Mouse (Mus musculus) neural tube, embryonic 12.5 days (tissue): ENCODE data around the gene Fgfr2. TPM values are rescaled to one million over a fixed set of nuclear protein-coding genes. Genes with fewer than 3 reads are reported as not detected.
A peak's percentile ranks its signal among the peaks of the same experiment; 100 is the strongest.

Experiments used
- ATAC-seq: fragments of 200-750 bp; cut with Nextera tagmentation; 2 replicates; pipeline ENCODE4 v1.8.0; 2017; ENCODE audit warnings: low read depth, mild to moderate bottlenecking, moderate TSS enrichment, moderate library complexity; ENCODE audit not compliant: low FRiP score
- H3K27ac ChIP-seq: fragments of 300-500 bp; sonication (generic); 2 replicates; pipeline ENCODE4 v1.5.1; 2016
- H3K27me3 ChIP-seq: fragments of 300-500 bp; sonication (generic); replicated peaks from 2 replicates; pipeline ENCODE4 v1.6.1; 2016; ENCODE audit warnings: mild to moderate bottlenecking
- H3K36me3 ChIP-seq: fragments of 300-500 bp; sonication (generic); 2 replicates; pipeline ENCODE4 v1.6.1; 2016; ENCODE audit warnings: mild to moderate bottlenecking
- H3K4me1 ChIP-seq: fragments of 300-500 bp; sonication (generic); 2 replicates; pipeline ENCODE4 v1.6.1; 2016
- H3K4me2 ChIP-seq: fragments of 300-500 bp; sonication (generic); replicated peaks from 2 replicates; pipeline ENCODE4 v1.6.1; 2016; ENCODE audit warnings: mild to moderate bottlenecking
- H3K4me3 ChIP-seq: fragments of 300-500 bp; sonication (generic); 2 replicates; pipeline ENCODE4 v1.5.1; 2016
- H3K9ac ChIP-seq: fragments of 300-500 bp; sonication (generic); 2 replicates; pipeline ENCODE4 v1.6.1; 2016; ENCODE audit warnings: mild to moderate bottlenecking
- H3K9me3 ChIP-seq: fragments of 300-500 bp; sonication (generic); 2 replicates; pipeline ENCODE4 v1.6.1; 2016; ENCODE audit warnings: mild to moderate bottlenecking
- WGBS: fragments of 180-500 bp; shearing (Covaris S2); methylation state at CpG from one replicate; pipeline ENCODE4 v1.1.7; 2016; 5-methylcytosine and 5-hydroxymethylcytosine counted together
- polyA plus RNA-seq: library from polyadenylated mRNA; unstranded; fragments of >200 nt; fragmentation: Nextera tagmentation; extraction: Ambion mirVana; gene quantifications from 2 replicates; pipeline ENCODE4 v1.2.1, GENCODE M21; 2016

Gene Fgfr2
- polyA plus RNA-seq, 1 experiment from 2014 or later = 65.0 TPM

DNA sequence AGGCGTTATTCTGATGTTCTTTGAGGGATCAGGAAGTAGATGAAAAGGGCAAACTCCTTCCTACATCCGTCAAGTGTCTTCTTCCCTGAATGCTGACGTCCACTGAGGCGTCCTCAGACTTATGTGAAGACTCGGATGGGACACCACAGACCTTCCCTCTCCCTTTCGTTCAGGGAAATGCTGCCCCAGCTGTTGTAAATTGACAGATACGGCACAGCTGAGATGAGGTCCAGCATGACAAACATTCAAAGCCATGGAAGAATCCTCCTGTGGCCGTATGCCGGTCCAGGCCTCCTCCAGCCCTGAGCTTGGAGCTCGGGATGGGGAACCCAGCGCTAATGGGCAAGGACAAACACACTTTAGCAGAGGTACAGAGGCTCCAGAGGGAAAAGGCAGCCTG, 373.6 kb downstream of the Fgfr2 start:
- no peak for ATAC-seq

DNA sequence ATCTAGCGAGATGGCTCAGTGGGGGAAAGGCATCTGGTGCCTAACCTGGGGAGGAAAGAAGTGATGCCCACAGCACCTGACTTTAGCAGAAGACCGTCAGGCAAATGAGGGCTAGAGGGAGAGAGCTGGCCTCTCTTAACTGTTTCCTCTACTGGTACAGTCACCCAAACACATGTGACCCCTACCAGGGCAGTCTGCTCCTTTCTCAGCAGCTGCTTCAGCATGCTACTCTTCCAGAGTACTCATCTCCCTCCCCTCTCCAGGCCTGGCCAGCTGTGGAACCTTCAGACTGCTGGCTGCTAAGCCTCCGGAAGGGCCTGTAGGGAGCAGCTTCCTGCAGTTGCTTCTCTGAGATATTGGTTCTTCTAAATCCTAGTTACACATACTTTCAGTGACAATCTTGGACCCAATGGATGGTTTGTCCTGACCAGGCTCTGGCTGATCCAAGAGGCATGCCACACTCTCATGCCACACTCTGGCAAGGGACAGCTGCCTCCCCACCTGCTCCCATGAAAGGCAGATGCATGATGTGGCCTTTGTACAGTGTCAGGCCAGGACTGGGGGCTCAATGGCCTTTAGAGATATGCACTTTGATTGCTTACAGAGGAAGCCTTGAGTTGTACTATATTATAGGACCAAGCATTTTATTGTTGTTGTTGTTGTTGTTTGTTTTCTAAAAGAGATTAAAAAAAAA, 374.9 kb downstream of the Fgfr2 start:
- H3K27me3 ChIP-seq = no peaks in the 10 kb centered on the region
- H3K4me2 ChIP-seq = no peak overlapping the region
- no peaks in the 10 kb centered on the region for H3K4me1 ChIP-seq
- no peak overlapping the region for H3K9ac ChIP-seq
- no peaks in the 10 kb centered on the region for H3K9me3 ChIP-seq
- H3K4me3 ChIP-seq = no peak overlapping the region
- peaks cover 8% of the 10 kb centered on the region for H3K36me3 ChIP-seq
- no peak for ATAC-seq
- no peak overlapping the region for H3K27ac ChIP-seq
- 93% methylated on average over 3 of the region's 3 CpGs for WGBS

More for the DNA sequence above, 373.6 kb downstream of the Fgfr2 start:
- no peaks in the 10 kb centered on the region for H3K9me3 ChIP-seq
- no peak overlapping the region for H3K4me3 ChIP-seq
- peaks cover 12% of the 10 kb centered on the region for H3K4me1 ChIP-seq
- H3K4me2 ChIP-seq = no peak overlapping the region
- no peaks in the 10 kb centered on the region for H3K27me3 ChIP-seq
- H3K27ac ChIP-seq = no peak overlapping the region
- no peak overlapping the region for H3K9ac ChIP-seq
- H3K36me3 ChIP-seq = peaks cover 8% of the 10 kb centered on the region
- WGBS = 94% methylated on average over 11 of the region's 11 CpGs

DNA sequence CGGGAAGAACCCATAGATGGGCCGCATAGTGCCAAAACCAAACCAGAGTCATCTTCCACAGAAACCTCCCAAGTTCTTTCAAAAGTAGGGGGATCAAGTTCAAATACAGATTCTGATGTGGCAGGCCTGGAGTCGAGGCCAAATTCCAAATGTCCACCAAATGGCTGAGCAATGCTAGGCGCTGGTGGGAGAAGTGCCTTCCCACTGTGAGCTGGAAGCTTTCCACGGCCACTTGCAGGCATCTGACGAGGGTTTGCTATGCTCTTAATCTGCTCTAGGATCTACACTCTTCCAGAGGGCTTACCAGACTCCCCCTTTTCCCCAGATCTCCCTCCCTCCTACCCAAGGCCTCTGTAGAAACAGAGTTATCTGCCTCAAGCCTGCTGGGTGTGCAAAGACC, 376.1 kb downstream of the Fgfr2 start:
- 87% methylated on average over 6 of the region's 6 CpGs for WGBS
- H3K4me1 ChIP-seq = no peaks in the 10 kb centered on the region
- H3K27me3 ChIP-seq = no peaks in the 10 kb centered on the region
- H3K4me2 ChIP-seq = no peak overlapping the region
- H3K9me3 ChIP-seq = no peaks in the 10 kb centered on the region
- ATAC-seq = no peak
- no peak overlapping the region for H3K4me3 ChIP-seq
- no peak overlapping the region for H3K9ac ChIP-seq
- peaks cover 8% of the 10 kb centered on the region for H3K36me3 ChIP-seq
- no peak overlapping the region for H3K27ac ChIP-seq

DNA sequence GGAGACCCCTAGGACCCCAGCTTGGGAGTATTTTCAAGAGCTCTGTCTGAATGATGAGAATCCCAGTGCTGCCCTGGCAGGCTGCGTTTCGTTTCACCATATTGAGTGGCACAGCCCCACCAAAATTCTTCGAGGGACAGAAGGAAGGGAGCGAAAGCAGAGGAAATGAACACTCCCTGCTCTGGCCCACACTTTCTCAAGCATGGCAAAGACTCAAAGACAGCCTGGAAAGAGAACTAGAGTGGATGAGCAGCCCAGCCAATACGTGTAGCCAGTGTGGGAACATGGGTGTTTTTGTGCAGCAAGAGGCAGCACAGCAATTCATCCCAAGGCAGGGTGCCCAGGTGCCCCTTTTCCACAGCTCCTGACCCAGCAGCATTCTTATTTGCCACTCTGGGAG, 380.2 kb downstream of the Fgfr2 start:
- H3K4me3 ChIP-seq = no peak overlapping the region
- ATAC-seq = no peak
- H3K4me2 ChIP-seq = no peak overlapping the region
- 85% methylated on average over 5 of the region's 5 CpGs for WGBS
- H3K9ac ChIP-seq = no peak overlapping the region
- no peak overlapping the region for H3K27ac ChIP-seq
- H3K27me3 ChIP-seq = no peaks in the 10 kb centered on the region
- no peaks in the 10 kb centered on the region for H3K9me3 ChIP-seq
- H3K36me3 ChIP-seq = peaks cover 6% of the 10 kb centered on the region; the same call in 1 of the 2 replicates
- H3K4me1 ChIP-seq = no peaks in the 10 kb centered on the region

DNA sequence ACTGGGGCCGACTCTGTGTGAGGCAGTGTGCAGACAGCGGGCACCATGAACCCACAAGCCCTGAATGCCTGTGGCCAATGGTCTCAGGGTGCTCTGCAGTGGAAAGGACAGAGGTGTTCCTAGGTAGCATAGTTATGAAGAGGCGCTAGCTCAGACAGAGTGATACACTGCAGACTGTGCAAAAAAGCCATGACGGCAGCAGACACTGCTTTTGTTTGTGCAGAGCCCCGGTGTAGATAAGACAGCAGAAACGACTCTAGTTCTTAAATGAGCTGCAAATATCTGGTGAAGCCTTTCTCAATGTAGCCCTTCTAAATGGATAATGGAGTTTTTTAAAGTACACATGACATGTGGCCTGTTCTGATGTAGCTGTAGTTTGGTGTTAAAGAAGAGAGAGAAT, 383.3 kb downstream of the Fgfr2 start:
- Histone ChIP-seq H3K27ac (no peak overlapping the region), H3K4me1 (peaks cover 18% of the 10 kb centered on the region), H3K9ac (no peak overlapping the region), H3K27me3 (no peaks in the 10 kb centered on the region), H3K9me3 (no peaks in the 10 kb centered on the region), H3K4me3 (no peak overlapping the region), H3K4me2 (no peak overlapping the region), H3K36me3 (0 out of 2 replicates have a peak, but pooled peaks cover 3% of the 10 kb centered on the region)
- WGBS = 96% methylated on average over 6 of the region's 6 CpGs
- ATAC-seq = no peak

DNA sequence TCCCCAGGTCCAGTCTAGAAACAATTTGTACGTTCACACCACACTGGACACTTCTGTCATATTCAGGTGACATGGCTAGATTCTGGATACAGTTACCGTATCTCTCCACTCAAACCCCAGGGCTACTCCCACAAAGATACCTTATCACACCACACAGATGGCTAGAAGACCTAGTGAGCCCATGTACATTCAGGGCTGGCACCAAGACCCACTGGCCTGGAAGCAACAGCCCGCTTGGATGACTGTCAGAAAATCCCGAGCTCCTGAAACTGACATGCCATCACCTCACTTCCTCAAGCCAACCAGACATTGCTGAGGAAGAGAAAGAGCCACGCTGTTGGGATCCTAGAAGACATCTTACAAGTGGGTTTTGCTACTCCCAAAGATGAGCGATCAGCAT, 384.3 kb downstream of the Fgfr2 start:
- H3K27me3 ChIP-seq = no peaks in the 10 kb centered on the region
- H3K27ac ChIP-seq = no peak overlapping the region
- no peak overlapping the region for H3K9ac ChIP-seq
- H3K4me2 ChIP-seq = no peak overlapping the region
- H3K4me1 ChIP-seq = peaks cover 28% of the 10 kb centered on the region
- WGBS = 95% methylated on average over 6 of the region's 6 CpGs
- no peak overlapping the region for H3K4me3 ChIP-seq
- no peak for ATAC-seq
- H3K36me3 ChIP-seq = 0 out of 2 replicates have a peak, but pooled peaks cover 3% of the 10 kb centered on the region
- H3K9me3 ChIP-seq = no peaks in the 10 kb centered on the region

DNA sequence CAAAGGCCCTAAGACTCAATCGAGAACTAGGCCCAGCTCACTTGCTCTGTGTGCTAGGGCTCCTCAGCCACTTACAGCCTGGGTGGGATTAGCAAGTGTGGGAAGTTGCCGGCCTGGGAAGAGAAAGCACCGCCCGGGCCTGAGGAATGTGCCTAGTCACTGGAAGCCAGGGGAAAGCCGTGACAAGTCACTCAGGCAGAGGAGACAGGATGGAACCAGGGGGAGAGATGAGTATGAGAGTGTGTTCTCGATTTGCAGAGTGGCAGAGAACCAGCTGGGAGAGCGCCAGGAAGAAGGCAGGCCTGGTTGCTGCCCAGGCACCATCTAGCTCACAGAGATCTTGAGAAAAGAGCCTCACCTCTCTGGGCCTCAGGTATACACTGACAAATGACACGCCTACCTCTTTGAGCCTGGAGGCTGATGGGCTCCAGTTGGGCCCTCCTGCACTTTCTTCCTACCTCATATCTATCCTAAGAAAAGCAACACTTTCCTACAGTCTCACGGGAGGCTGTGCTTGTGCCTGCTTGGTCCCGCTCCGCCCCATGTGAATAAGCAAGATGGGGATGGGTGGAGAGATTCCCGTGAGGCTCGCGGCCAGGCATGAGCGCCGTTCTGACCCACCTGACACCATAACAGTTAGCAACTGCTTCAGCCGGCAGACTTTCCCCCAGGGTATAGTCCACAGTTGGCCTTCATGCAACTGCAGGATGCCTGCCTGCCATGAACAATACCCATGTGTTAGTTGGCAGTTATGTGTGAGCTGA, 386.9 kb downstream of the Fgfr2 start:
- H3K36me3 ChIP-seq = no peaks in the 10 kb centered on the region
- no peaks in the 10 kb centered on the region for H3K9me3 ChIP-seq
- H3K27me3 ChIP-seq = no peaks in the 10 kb centered on the region
- no peak overlapping the region for H3K4me2 ChIP-seq
- H3K9ac ChIP-seq = no peak overlapping the region
- 69% methylated on average over 17 of the region's 17 CpGs for WGBS
- H3K4me1 ChIP-seq = peaks cover 54% of the 10 kb centered on the region
- H3K4me3 ChIP-seq = no peak overlapping the region
- ATAC-seq = no peak
- H3K27ac ChIP-seq = no peak overlapping the region

DNA sequence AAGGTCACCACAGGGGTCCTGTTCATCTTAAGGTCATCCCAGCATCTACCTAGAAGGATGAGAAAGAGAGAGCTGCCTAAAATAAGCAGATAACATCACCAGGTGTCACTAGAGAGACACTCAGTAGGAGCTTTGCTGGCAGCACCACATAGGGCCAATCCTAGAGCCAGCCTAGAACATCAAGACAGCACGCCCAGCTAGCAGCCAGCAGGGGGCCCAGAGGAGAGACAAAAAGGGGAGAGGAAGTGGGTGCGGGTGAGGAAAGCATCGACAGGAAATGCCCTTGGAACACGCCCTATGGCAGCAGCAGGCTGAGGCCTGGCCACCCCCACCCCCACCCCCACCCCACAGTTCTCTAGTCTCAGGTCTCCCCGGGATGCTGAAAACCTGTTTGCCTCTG, 388.0 kb downstream of the Fgfr2 start:
- Histone ChIP-seq H3K9me3 (no peaks in the 10 kb centered on the region), H3K27me3 (no peaks in the 10 kb centered on the region), H3K27ac (no peak overlapping the region), H3K4me2 (no peak overlapping the region), H3K9ac (no peak overlapping the region), H3K4me1 (peaks cover 58% of the 10 kb centered on the region), H3K4me3 (no peak overlapping the region), H3K36me3 (no peaks in the 10 kb centered on the region)
- ATAC-seq = no peak
- WGBS = 69% methylated on average over 5 of the region's 5 CpGs

DNA sequence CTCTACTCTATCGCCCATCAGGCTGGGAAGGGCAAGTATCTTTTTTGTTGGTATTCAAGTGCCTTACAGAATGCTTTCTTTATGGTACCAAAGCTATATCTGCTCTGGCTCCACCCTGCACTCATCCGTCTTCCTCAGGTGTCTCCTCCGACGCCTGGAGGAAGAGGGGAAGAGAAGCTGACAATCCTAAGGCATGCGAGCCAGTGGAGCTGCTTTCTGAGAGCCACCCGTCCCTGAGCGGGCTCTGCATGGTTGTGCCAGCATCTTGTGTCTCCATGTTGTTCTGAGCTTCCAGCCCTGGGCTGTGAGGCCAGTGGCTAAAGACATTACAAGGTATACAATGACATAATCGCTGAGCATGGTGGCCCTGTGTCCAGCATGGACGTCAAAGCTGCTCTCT, 388.9 kb downstream of the Fgfr2 start:
- WGBS = 77% methylated on average over 9 of the region's 9 CpGs
- H3K27ac ChIP-seq = no peak overlapping the region
- H3K4me1 ChIP-seq = peaks cover 62% of the 10 kb centered on the region
- no peaks in the 10 kb centered on the region for H3K36me3 ChIP-seq
- H3K9me3 ChIP-seq = no peaks in the 10 kb centered on the region
- ATAC-seq = no peak
- H3K4me3 ChIP-seq = no peak overlapping the region
- no peak overlapping the region for H3K4me2 ChIP-seq
- H3K9ac ChIP-seq = no peak overlapping the region
- no peaks in the 10 kb centered on the region for H3K27me3 ChIP-seq

DNA sequence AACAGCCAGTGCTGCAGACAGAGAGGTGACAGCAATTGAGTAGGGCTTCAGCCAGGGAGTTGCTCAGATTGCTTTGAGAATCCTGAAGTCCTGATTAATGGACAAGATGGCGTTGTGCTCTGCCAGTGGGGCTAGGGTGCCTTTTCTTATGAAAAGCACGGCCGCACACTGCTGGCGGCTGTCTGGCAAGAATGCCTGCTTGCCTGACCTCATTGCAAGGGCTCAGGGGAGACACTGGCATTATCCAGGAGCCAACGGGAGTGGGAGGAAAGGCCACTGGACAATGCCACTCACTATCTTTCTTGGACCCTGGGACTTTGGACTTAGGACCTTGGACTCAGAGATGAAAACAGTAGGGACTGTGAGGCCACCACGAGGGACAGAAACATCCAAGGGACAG, 389.6 kb downstream of the Fgfr2 start:
- H3K9me3 ChIP-seq = no peaks in the 10 kb centered on the region
- H3K4me2 ChIP-seq = no peak overlapping the region
- H3K4me3 ChIP-seq = no peak overlapping the region
- 0 out of 2 replicates have a peak overlapping the region, but pooled peaks have one; percentile 13 for H3K9ac ChIP-seq
- H3K36me3 ChIP-seq = no peaks in the 10 kb centered on the region
- no peak overlapping the region for H3K27ac ChIP-seq
- no peaks in the 10 kb centered on the region for H3K27me3 ChIP-seq
- whole genome bisulfite sequencing = 40% methylated on average over 6 of the region's 6 CpGs
- ATAC-seq = peak; percentile 39; the same call in 1 of the 2 replicates
- peaks cover 62% of the 10 kb centered on the region for H3K4me1 ChIP-seq

DNA sequence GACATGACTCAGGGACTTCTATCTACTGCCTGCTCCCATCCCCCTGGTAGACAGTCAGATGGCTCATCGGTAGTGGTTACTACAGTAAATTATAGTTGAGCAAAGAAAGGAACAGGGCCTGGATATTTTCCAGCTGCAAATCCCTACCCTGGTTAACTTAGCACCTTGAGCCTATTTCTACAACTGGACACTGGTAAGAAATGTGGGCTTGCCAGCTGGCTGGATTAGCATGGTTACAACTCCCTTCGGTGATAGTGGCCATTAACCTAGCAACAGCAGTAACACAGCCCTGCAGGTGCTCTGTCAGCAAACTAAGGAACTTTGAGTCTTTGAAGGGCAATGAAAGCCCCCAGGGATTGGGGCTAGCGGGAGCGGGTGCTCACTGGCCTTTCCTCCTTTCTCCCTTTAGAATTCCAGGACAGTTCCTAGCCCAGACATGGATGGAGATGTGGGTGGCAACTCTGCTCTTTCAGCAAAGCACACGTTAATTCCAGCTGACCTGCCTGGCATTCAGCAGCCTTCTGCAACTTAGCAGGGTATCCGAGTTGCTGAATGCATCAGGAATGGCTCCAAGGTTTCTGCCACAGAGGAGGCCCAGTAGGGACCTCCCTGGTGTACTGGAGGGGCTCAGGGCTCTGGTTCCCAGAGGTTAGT, 390.9 kb downstream of the Fgfr2 start:
- no peak overlapping the region for H3K9ac ChIP-seq
- no peak overlapping the region for H3K27ac ChIP-seq

DNA sequence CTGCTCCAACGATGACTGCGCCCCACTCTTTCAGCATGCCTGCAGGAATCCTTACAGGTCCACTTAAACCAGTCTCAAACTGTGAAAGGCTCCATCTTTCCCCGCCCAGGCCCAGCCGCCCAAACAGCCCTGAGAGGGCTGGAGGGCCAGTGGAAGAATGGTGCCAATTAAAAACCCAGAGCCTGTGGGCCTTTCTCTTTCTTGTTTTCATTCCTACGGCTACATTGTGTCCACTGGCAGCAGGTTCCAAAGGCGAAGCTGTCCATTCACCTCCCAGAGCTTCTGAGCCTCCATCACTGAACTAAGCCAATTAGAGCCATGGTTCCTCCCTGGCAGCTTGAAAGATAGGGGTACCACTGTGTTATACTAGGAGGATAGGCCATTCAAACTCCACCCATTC, 391.6 kb downstream of the Fgfr2 start:
- 18% methylated on average over 6 of the region's 6 CpGs for WGBS
- ATAC-seq = no peak
- no peak overlapping the region for H3K4me3 ChIP-seq
- no peaks in the 10 kb centered on the region for H3K36me3 ChIP-seq
- no peaks in the 10 kb centered on the region for H3K9me3 ChIP-seq
- H3K9ac ChIP-seq = no peak overlapping the region
- H3K27me3 ChIP-seq = no peaks in the 10 kb centered on the region
- H3K4me2 ChIP-seq = no peak overlapping the region
- H3K4me1 ChIP-seq = peaks cover 61% of the 10 kb centered on the region
- no peak overlapping the region for H3K27ac ChIP-seq

More for the DNA sequence above, 390.9 kb downstream of the Fgfr2 start:
- Histone ChIP-seq H3K27me3 (no peaks in the 10 kb centered on the region), H3K9me3 (no peaks in the 10 kb centered on the region), H3K4me2 (no peak overlapping the region), H3K4me3 (no peak overlapping the region), H3K36me3 (no peaks in the 10 kb centered on the region), H3K4me1 (peaks cover 62% of the 10 kb centered on the region)
- 37% methylated on average over 6 of the region's 6 CpGs for WGBS
- ATAC-seq = no peak
